Mouse (Mus musculus) left cerebral cortex, adult 8-10 months (tissue): Measurements from ENCODE around the gene Wdr20rt. TPM values are rescaled to one million over a fixed set of nuclear protein-coding genes. Genes with fewer than 3 reads are reported as not detected.
"Not testable (repeated sequence)": the region's sequence is repeated elsewhere in the genome, so short reads cannot be mapped to it uniquely, and the experiment has no call there.

Experiments used
- DNase-seq, 2 experiments: peaks; one replicate each; pipeline ENCODE4 v3.0.0; 2022; ENCODE audit warnings: low spot score in 2 of 2
- total RNA-seq, 4 experiments: library from RNA; stranded (reverse); gene quantifications; 2 replicates each; pipeline ENCODE4 v1.2.4; 2022

Wdr20rt gene
- total RNA-seq = not detected

GRCm38 (mm10) chr12:65225467-65225945 lies at the start of gene Wdr20rt:
Gene Wdr20rt (plus strand): TSS chr12:65225517.
- DNase-seq = no peak

GRCm38 (mm10) chr12:65187365-65187764 lies 38.0 kb upstream of the Wdr20rt start:
- no peak for DNase-seq

- DNase-seq = no peak
Measured at GRCm38 (mm10) chr12:65189213-65189612, 36.1 kb upstream of the Wdr20rt start.

DNA sequence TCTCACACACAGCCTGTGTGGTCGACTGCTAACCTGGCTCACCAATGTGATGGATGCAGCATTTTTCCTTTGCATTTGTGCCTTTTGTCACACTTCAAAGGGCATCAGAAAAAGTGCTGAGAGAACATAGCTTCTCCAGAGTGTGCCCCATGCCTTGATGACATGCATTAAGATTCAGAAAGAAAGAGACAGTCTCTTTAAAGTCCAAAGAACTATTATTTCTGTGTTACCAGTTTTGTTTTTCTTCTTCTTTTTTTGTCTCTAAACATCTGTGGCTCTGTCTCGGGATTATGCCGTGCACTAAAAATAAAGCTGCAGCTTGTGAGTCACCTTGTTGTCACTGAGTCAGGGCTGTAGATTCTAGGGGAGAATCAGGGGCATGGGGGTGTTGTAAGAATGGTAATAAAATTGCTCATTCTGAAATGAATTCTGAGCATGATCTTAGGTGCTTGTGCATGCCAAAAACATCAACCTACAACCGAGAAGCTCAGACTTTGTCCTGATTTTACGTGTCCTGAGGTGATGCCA lies 31.2 kb upstream of the Wdr20rt start:
- DNase-seq = peak in 1 of 2 experiments; percentile 66

GRCm38 (mm10) chr12:65201812-65202211 lies 23.5 kb upstream of the Wdr20rt start:
- DNase-seq = no peak

DNA sequence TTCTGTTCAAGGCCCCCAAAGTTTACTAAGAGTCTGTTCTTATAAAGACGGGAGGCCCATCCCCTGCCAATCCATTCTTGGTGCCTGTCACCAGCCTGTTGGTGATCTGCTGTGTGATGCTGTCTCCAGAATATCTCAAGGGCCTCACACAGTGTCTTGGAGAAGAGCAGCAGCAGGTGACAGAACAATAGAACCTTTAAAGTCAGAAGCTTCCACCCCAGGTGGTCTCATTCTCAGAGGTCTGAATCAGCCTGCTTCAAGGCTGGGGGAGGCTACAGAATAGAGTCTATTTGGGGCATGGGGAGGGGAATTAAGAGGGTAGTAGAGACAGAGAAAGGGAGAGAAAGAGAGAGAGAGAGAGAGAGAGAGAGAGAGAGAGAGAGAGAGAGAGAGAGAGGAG lies 18.9 kb upstream of the Wdr20rt start:
- no peak for DNase-seq

- no peak for DNase-seq
Measured at GRCm38 (mm10) chr12:65216404-65216840, 8.9 kb upstream of the Wdr20rt start.

GRCm38 (mm10) chr12:65228628-65229027 lies 3.3 kb downstream of the Wdr20rt start:
- no peak for DNase-seq

GRCm38 (mm10) chr12:65229041-65229440 lies 3.7 kb downstream of the Wdr20rt start:
- no peak for DNase-seq

DNA sequence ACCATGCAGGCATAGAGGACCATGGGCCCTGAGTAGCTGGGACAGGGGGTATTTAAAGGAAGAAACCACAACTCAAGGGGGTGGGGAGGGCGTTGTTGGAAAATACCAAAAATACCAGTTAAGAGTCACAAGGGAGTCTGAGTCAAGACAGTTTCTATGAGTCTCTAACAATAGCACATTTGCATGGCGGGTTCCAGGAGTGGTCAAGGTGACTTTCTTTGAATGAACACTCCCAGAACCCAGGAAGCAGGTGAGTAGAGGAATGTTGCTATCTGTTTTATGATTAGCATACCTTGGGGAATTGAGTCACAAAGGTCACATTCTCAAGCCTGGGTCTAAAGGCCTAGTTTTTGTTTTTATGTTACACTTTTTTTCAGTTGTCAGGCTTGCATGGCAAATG lies 7.5 kb downstream of the Wdr20rt start:
- DNase-seq = not testable (repeated sequence)

GRCm38 (mm10) chr12:65250116-65250738 lies 24.9 kb downstream of the Wdr20rt start:
- DNase-seq = no peak

DNA sequence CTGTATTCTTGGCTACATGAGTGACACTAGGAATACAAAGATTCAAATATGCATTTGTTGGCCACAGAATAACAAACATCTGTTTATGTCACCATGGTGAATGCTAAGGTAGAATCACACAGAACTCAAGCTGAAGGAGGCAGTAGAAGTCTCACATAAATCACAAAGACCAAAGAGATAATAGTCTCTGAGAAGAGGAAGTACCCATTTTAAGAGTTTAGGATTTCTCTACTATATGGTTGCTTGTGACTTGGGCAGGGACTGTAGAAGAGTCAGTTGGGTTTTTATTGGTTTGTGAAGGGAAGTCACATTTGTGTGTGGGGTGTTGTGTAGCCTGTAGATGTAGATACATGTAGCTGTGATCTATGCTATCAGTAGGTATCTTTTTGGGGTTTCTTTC lies 31.6 kb downstream of the Wdr20rt start:
- no peak for DNase-seq

DNA sequence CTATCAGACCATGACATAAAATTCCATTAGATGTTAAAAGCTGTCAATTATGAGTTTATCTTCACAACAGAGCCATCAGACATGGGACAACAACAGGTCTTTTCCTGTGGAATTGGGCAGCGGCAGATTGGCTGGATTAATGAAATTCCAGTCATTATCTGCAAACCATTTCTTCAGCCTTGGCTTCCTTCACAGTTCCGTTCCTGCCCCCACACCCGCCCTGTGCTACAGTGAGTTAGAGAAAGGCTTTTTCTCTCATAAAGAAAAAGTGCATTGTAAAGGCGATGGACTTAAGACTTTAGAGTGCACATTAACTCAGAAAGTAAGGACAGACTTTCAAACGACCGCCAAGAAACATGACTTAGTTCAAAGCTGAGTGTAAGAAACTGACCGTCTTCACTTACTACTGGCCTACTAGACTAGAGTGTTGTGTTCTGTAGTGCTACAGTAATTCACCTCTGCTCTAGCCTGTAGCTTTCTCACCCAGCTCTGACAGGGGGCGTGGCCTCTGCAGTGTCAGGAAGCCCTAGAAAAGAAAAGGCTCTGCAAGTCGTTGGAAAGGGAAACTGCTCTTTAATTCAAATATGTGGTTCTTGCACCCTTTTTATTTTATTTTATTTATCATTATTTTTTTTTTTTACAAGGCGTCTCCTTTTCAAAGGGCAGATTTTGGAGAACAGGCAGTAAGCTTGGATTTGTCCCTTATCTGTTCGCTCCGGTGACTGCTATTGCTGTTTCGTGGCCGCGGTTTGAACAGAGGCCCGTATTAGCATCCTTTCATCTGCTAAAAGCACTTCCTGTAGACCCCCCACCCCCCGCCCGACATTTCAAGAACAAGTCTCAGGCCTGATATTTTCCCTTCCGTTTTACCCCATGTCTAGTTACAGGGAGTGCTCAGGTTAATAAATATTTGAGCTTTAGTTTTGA lies 33.2 kb downstream of the Wdr20rt start:
- no peak for DNase-seq

DNA sequence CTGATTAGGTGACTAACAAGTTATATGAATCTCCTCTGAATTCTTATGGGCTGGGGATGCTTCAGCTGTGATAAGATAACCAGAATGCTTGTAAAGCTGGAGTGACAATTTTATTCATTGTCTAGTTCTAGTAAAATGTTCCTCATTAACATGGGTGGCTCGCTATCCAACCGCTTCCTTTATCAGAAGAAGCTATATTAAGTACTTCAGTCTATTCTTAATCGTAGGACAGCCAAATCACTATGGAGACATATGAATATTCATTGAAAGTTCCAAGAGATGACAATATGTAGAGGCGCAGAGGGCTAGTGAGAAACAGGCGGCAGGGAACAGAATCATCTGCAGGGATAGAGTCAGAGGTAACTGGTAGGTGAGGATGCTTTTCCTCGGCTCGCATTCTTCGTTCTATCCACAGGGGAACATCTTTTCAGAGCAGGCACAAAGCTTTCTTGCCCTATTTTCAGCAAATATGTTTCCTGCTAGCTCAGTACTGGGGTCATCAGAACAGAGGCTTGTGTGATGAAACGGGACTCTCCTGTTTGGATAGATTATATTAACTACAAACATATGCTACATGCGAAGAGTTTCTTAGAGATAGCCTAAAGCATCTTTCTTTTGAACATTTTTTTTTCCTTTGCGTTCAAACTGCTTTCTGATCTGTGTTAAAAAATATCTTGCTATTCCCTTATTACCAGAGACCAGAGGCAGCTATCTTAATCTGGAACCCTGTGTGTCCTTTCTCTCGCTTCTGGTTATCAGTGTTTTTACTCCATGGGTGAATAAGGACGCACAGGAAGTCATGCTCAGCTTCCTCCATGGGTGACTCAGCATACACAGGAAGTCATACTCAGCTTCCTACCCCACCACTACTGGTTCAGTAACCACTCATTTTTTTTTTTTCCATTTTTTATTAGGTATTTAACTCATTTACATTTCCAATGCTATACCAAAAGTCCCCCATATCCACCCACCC lies 34.1 kb downstream of the Wdr20rt start:
- no peak for DNase-seq

DNA sequence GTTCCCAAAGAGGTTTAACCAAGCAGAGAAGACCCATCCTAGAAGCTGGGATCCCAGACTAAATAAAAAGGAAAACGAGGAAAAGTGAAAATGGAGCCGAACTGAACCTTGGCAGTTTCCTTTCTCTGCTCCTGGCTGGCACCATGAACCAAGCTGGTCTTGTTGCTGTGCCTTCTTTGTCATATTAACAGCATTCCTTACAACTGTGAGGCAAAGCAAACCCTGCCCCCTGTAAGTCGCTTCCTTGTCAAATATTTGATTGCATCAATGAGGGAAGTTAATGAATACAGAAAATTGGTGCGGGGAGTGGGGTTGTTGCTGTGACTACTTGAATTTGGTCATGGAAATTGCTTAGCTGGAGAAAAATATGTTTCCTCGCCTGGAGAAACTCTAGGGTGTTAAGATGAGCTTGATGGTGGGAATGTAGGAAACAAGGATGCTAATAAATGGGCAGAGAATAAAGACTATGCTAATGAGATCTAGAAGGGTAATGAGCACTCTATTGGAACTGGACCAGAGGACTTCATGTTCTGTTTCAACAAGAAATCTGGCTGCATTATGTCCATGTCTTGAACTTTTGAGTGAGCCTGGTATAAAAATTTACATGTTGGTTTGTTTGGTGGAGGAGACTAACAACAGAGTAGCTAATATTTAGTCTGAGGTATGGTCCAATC lies 43.1 kb downstream of the Wdr20rt start:
- no peak for DNase-seq

DNA sequence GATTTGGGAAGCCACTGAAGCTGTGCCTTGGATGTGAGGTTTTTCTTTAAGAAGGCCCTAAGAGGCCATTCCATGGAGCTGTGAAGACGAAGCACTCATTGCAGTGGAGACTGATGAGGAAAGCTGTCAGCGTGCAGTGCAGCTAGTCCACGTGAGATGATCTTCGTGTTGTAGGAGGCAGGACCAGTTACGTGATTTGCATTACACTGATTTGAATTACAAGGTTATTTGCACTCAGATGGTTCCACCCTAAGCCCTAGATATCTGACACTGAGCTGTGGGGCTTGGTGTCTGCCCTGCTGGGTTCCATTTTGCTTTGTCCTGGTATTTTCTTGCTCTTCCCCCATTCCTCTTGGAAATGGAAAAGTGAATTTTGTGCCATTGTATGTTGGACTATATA lies 44.1 kb downstream of the Wdr20rt start:
- DNase-seq = no peak

- DNase-seq = no peak
Measured at GRCm38 (mm10) chr12:65273807-65274206, 48.5 kb downstream of the Wdr20rt start.
